Mouse (Mus musculus): ENCODE results near the gene Vdac2. TPM values are rescaled to one million over a fixed set of nuclear protein-coding genes. Genes with fewer than 3 reads are reported as not detected.

Vdac2 gene
- total RNA-seq, 1 experiment from 2014 or later: 239 TPM

DNA sequence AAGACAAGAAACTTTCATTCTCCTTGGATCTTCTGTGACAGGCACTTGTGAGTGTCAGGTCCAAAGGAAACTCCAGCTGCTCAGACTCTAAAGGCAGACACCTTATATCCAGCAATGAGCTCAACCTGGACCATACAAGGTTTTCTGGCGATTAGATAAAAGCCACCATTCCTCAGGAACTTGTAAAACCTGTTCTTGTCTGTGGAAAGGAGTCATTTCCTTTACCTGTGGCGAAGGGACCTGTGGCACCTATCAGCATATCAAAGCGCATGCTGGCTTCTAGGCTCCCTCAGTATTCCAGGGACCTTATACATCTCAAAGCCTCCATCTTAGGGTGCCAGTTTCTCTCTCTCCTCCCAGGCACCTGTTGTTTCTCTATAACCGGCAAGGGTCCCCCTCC, 7.6 kb upstream of the Vdac2 start:
- DNase-seq: no peak

DNA sequence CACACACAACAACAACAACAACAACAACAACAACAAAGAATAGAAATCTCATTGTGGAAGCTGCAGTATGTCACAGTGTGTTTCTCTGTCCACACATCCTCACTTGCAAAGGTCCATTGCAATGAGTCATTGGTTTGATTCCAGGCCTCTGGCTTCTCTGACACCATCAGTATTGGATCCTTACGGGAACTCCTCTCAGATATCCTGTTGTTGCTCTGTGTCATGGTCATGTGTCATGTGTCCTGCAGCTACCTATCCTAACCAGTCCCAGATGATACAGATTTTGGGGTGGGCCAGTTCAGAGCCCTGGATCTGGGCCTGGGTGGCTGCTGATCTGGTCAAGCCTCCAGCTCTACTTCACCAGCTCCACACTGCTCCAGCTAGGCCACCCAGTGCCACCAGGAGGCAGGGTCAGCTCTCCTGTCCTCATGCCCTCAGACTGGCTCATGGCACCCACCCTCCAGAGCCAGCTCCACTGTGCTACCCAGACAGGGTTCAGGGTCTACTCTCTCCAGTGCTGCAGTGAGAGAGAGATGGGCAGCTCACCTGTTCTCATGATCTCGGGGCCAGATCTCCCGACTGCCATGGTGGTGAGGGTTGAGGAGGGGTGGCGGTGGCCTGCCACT, 4.0 kb upstream of the Vdac2 start:
- DNase-seq: peak; percentile 21

DNA sequence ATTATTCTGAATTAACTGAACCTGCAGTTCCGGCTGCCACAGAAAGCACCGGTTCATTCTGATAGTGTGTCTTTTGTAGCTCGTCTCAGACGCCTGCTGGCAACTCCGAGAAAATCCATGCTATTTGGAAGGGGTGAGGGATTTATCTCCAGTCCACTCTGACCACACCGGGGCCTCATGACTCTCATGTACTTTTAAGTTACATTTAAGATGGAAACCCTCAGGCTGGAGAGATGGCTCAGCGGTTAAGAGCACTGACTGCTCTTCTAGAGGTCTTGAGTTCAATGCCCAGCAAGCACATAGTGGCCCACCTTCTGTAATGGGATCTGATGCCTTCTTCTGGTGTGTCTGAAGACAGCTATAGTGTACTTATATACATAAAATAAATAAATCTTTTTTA, 2.7 kb upstream of the Vdac2 start:
- DNase-seq: no peak

DNA sequence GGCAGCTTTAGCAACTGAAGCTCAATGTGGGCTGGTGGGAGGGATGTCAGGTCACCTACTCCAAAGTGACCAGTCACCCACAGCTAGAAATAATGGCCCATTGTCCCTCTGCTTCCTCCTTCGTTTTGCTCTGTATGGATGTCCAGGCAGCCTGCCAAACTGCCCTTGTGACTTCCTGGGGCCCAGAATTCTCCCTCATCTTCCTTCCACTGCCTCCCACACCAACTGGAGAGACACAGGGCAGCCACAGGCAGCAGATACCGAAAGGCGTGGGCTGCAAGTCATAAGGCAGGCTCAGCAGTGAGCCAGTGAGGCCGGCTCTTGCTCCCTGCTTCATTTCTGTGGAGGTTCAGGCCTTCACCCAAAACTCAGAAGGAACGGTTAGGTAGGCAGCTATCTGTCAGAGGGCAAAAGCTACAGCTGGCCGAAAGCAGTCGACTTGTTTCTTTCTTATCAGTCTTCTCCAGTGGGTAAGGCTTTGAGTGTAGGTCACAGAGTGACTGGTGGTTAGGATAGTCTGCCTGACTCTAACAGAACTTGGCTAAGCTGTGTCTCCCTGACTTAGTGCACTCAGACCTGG, 2.2 kb upstream of the Vdac2 start:
- peak; percentile 84 for DNase-seq

DNA sequence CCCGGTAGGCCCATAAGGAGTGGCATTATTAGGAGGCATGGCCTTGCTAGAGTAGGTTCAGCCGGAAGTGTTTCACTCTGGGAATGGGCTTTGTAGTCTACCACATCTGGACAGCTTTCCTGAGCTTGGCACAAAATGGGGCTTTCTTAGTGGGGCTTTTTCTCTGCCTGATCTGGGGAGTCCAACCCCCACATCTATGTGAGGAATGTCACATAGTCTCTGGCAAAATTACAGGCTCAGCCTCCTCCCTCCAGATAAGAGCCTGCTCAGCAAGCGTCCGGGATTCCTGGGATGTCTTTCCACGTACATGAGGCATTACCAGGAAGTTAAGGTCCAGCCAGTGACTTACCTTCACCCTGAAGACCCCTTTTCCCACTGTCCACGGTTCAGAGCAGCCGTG, 1.1 kb upstream of the Vdac2 start:
- DNase-seq: no peak

DNA sequence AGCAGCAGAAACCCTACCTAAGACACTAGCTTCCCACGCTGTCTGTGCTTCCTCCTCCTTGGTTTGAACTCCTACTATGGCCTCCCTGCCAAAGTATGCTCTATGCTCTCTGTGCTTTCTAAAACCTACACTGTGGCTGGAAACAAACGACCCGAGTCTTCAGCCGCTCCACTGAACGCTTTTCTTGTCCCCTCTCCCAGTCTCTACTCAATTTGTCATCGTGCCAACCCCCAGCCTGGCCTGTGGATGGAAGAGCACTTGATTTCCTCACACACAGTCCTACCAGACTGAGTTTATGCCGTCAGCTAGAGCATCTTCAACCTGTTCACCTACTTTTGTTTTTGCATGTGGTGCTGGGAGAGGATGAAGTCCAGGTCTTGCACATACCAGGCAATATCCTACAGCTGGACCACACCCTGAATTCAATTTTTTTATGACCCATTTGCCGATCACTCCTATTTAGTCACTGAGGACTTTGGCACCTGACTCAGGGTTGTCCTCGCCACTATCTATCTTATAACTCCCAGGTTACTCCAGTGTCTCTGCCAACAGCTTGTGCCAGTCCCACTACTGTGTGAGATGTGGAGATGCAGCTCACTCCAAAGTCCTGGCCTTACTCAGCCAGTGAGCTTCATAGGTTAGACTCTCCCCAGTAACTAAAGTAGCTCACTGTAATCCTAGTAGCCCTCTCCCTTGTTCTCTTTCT, 901 bp downstream of the Vdac2 start:
- no peak for DNase-seq

DNA sequence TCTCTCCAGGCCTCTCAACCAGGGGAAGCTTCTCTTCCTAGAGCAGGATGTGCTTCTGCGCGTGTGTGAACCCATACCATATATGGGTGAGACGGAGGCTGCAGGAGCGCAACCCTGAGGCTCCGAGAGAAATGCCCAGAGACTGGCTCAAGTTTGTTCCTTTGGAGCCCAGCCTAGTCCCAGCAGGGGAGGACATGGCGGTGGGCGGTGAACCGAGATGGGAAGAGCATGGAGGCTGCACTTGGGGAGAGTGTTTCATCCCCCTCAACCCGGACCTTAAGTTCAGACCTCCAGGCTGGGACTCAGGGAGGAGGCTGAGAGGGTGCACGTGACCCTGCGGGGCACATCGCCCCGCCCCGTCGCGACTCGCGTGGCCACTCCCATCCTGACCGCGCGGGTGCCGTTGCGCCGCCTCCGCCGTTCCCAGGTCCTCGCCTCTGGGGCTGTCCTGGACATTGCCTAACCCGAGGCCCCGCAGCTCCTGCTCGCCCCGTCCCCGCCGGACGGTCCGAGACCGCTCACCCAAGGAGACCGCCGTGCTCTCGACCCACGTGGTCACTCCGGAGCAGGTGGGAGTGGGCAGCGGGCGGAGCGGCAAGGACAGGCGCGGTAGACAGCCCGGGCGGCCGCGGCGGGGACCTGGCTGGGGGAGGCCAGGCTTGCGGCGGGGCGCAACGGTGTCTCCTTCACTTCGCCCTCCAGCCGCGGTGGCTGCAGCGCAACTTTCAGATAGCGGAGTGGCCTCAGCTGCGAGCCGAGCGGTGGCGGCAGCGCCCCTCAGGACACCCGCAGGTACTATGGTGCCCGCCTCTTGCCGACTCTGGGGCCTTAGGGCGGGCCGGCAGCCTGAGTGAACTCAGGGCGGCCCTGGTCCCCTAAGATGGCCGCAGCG, 6.1 kb downstream of the Vdac2 start:
- peak; percentile 98 for DNase-seq

DNA sequence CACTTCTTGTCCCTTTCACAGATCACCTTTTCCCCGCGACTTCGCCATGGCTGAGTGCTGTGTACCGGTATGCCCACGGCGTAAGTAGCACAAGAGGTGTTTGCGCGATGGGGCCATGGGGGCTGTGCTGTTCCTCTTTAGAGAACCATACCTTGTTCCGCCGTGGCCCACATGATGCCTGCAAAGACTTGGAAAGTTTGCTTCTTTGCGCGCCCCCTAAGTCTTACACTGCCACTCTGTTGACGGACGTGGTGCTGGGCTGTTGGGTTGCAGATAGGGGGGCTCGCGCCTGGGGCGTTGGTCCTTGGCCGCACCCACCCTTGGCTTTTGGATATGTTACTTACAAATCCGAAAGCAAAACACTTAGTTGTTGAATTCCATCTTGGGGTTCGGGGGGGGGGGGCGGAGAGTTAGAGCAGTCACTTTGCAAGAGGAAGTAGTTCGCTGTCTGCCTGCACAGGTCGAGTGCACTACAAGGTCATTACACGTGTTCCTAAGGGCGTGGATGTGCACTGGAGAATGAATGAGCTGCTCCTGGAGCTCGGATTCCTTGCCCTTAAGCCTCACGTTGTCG, 6.9 kb downstream of the Vdac2 start:
- DNase-seq: peak; percentile 27

DNA sequence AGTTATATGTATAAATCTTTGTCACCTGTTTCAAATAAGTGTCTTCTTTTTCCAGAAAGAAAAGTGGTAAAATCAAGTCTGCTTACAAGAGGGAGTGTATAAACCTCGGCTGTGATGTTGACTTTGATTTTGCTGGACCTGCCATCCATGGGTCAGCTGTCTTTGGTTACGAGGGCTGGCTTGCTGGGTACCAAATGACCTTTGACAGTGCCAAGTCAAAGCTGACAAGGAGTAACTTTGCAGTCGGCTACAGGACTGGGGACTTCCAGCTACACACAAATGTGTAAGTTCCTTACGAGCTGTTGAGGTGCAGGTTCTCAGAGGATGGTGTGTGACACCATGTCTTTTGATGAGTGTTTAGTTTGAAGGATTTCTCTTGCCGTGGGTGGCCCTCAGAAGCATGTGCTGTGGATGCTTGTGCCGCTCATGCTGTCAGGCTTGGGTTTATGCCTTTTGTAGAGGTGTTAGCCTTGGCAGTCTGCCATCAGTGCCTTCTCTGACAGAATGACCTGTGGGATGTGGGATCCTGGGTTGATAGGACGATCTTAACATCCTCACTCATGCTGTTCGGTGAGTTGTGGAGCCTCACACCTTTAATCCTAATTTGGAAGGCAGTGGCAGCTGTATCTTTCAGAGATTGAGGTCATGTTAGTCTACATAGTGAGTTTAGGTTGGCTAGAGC, 13.4 kb downstream of the Vdac2 start:
- DNase-seq: no peak

DNA sequence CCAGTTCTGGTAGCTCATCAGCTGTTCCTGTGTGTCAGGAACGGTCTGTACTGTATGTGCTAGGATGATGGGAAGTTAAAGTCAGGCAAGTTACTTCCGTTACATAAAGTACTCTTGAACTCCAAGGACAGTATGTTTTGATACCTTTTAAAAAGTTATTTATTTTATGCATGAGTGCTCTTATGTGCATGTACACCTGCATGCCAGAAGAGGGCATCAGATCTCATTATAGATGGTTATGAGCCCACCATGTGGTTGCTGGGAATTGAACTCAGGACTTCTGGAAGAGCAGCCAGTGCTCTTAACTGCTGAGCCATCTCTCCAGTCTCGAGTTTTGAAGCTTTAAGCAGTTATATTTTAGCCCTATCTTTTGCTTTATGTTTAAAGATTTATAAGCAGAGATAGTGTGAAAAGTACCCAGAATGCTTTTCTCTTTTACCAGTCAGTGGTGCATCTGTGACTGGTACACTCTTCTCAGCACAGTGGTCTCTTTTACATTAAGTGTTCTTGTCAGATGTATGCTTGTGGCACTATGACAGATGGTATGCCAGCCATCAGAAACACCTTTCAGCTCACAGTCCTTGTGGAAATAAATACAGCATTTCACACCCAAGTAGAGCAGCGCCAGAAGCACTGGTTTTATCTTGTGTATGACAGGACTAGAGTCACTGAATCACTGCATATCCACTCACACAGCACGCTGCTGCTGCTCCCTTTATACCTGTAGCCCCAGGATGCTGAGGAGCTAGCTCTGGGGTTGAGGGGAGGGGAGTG, 17.0 kb downstream of the Vdac2 start:
- DNase-seq: no peak

DNA sequence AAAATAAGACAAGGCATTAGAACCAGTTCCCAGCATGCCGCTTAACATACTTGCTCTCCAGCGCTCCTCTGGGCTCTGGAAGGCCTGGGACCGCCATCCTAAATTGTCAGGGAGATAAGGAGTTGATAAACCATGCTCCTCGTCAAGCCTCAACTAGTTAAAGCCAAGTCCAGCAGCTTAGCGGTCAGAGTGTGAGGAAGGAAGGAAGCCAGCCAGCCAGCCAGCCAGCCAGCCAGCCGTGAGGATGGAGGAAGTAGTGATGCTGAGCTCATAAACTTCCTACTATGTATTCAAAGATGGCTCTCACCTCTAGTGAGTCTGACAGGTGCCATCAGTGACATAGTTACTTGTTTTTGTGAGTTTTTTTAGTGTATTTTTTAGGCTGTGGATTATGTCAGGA, 18.2 kb downstream of the Vdac2 start:
- DNase-seq: no peak

DNA sequence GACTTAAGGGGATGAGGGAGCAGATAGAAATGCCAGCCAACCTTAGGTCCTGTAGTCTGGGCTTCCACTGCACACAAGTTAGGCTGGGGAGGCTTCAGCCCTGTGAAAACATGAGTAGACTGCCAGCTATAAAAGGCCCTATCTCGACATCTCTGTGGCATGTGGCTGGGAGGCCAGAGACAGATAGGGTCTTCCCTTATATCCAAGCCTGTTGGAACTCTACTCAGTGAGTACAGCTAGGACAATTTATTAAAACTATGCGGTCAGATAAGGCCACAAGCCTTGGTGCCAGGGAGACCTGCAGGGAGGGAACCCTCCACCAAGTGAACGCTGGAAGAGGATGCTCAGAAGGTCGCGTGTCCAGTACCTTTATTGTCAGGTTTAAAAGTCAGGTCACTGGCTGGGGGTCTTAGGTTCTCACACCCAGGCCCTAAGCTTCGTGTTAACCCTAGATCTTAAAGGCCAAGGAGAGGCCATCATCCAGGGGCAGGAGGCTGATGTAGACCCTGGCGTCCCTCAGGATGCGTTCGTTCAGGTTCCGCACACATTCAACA, 21.9 kb downstream of the Vdac2 start:
- no peak for DNase-seq

DNA sequence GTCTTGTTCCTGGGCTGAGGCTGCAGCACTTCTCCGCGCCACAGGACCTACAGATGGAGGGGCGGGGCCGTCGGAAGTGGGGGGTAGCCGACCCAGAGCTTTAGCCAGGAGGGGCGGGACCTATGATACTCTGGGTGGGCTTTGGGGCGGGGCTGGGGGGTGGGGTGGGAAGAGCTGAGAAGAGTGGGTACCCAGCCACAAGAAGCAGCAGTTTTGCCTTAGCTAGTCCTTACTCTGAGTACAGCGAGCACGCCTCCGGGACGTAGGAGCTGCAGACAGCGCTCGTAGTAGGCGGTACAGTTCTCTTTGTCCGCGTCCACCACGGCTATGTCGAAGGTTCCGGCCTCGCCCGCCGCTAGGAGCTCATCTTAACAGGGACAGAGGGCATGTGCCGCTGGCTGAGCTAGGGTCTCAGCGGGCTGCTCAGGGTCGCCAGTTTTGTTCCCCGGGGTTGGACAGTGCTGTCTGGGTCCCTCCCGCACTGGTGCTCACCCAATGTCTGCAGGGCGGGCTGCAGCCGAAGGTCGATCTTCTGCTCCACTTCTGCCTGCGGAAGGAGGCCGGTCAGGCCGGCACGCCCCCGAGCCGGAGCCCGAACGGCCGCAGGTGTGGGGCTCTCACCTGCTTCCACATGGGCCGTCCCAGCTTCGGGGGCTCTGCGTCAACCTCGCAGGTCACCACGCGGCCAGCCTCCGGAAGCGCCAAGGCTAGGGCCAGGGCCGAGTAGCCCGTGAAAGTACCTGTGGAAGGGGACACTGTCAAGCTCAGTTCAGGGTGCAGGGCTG, 22.5 kb downstream of the Vdac2 start:
- DNase-seq: peak; percentile 66

DNA sequence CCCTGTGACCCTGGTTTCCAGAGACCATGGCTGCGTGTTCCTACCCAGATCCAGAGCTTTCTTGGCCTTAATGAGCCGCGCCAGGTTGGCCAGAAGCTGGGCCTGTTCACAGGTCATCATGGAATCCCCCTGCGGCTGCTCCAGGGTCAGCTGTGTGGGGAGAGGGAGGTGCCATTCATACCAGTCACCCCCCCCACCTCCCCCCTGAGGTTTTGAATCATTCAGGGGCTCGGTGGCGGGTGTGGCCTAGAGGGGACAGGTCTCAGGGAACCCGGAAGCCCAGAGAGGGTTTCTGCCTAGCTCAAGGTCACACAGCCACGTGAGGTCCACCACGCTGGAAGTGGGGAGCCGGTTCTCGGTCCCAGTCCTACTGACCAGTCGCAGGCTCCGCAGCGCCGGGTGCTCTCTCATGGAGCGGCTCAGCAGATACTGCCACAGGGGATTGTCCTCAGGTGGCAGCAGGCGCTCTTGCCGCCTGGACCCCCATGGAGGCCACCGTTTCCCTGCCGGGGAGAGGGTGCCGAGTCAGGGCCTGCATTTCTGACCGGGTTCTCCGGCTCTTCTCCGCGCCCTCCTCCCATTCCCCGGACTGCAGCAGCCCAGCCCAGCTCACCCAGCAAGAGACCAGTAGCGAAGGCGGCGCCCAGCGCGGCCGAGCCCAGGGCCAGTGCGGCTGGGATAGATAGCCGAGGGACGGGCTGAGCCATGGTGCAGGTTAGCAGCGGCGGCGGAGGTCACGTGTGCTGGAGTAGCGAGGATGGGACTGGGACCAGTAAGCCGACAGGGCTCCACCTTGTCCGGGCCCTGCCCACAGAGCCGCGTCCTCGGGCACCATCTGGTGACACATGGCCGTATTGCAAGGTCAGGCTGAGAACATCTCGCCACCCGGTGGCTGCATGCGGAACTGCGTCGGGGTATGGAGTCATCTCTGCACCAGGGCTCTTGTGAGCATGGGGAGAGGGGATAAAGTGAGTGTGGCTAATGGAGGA, 23.4 kb downstream of the Vdac2 start, which contains the start of gene Comtd1:
TSS of gene Comtd1 (minus strand) at position 812 of the 989 bp plus-strand sequence.
- DNase-seq: peak; percentile 96

DNA sequence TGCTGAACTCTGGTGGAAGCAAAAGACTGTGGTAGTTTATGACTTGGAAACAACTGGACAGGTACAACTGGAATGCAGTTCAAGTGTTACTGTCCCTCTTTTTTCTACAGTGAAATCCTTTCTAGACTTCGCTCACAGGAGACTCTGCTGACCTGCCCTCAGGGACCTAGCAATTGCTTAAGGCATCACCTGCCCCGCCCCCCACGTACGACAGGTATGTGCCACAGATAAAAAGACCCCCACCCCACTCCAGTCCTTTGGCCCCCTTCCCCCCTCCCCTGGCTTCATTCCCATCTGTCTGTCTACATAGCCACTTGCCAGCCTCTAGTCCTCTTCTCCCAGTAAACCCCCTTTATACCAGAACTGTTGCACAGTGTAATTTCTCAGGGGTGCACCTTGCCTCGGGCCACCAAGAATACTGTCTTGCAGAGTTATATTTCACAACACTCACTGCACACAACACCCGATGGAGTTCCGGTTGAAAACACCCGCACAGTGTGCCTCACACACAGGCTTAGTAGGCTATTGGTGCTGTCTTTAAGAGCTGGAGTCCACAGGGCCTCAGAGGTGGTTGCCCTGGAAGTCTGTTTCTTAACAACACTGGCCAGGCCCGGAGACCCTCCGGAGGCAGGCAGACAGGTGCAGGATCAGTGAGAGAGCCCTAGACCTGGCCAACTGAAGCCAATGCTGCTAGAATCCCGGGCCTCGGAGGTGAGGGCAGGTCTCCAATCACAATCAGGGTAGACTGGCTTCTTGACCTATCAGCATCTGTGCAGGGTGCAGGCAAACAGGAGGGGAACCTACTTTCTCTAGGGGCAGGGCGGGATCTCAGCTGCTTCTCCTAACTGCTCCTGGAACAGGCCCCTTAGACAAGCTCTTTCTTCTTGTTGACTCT, 24.7 kb downstream of the Vdac2 start:
- no peak for DNase-seq

DNA sequence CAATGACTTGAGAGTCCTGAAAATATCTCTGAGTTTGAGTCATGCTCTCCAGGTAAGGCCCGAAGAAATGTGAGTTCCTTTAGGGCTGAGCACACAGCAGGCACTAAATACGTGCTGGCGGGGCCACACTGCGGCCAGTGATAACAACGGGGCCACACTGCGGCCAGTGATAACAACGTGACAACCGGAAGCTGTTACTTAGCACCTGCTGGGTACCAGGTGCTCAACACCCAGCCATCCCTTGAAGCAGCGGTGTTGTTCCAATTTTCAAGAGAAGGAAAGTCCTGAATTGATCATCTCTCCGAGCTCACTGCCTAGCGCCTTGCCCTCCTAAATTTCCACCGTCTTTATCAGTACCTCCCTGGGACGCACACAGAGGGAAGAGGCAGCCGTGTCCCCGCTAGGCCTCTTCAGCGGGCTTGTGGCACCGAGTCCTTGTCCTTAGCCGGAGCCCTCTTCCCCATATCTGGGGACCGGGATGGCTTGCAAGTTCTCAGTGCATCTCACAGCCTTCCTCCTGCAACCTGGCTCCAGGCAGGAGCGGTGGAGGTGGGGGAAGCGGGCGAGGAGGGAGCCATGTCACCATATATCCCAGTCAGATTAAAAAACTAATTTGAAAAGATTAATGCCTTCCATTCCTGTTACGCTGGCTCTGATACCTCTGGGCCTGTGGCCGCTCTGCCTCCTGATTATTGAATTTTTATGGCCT, 25.5 kb downstream of the Vdac2 start:
- DNase-seq: no peak

Data from adrenal gland, postnatal 14 days (tissue).